Mouse (Mus musculus) ES-CJ7 (cell line): ENCODE measurements at regions not wholly inside any gene's neighbourhood (a gene's known extent, or its start where the extent isn't known, plus 50 kb on each side); places are given as distances from the start of the nearest gene placed in this dataset.

ENCODE experiments used
- DNase-seq: peaks from one replicate; pipeline ENCODE4 v3.0.0; 2011; ENCODE audit warnings: low read depth, low spot score

GRCm38 (mm10) chr9:111838069-111838820 lies 148.1 kb upstream of the Stac start:
- DNase-seq = no peak

GRCm38 (mm10) chr9:111822094-111822493 lies 131.9 kb upstream of the Stac start:
- DNase-seq = no peak

GRCm38 (mm10) chr9:111817461-111817860 lies 127.3 kb upstream of the Stac start:
- peak; percentile 47 for DNase-seq

DNA sequence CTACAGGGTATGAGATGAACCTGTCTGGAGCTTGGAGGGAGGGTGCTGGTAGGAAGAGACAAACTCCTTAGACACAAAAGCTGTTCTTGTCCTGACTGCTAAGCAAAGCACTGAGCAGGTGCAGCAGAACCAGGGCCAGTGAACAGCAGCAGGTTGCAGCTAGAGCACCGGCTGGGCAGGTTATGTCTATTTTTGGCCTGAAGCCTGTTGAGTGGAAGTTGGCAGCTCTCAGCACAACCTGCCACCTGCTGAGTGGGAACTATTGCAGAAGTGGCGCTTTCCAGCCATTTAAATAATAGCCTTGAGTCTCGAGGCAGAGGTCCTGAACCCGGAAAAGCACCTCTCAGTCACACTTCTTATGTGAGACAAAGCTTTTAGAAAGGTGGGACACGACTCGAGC lies 114.8 kb upstream of the Stac start:
- no peak for DNase-seq

- DNase-seq = no peak
Observed at GRCm38 (mm10) chr9:111801381-111801780, 111.2 kb upstream of the Stac start.

DNA sequence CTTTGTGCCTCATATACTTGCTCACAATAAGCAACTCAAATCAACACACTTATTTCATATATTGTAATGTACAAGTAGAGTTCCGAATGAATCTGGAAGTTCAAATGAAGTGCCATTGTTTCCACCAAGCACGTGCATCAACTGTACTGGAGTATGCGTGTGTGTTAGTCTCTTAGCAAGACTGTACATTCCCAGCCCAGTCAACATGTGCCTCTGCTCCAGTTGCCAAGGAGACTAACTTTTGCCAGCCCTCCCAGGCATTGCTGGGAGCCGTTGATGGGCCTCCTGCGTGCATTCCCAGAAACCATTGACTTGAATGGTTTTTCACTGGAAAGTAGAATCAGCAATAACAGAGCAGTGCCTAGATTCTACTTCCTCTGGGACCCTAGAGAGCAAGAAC lies 110.7 kb upstream of the Stac start:
- no peak for DNase-seq

DNA sequence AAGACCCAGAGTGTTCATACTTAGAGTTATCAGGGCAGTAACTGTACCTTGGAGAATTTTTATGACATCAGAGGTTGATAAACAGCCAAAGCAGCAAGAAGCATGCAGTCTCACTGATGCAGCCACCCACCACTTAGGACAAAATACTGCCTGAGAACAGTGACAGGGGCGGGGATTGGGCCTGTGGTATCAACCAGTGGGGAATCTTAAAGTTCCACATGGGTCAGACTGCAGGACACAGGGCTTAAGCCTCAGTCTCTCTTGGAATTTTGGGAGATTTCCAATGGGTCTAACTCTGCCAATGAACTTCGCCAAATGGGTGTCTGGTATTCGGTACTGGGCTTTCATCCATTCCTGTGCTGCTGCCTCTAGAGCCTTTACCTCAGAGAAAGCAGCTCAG lies 88.8 kb upstream of the Stac start:
- DNase-seq = no peak

- no peak for DNase-seq
Observed at GRCm38 (mm10) chr9:111777433-111778135, 87.4 kb upstream of the Stac start.

- DNase-seq = no peak
Observed at GRCm38 (mm10) chr9:111774229-111774628, 84.1 kb upstream of the Stac start.

DNA sequence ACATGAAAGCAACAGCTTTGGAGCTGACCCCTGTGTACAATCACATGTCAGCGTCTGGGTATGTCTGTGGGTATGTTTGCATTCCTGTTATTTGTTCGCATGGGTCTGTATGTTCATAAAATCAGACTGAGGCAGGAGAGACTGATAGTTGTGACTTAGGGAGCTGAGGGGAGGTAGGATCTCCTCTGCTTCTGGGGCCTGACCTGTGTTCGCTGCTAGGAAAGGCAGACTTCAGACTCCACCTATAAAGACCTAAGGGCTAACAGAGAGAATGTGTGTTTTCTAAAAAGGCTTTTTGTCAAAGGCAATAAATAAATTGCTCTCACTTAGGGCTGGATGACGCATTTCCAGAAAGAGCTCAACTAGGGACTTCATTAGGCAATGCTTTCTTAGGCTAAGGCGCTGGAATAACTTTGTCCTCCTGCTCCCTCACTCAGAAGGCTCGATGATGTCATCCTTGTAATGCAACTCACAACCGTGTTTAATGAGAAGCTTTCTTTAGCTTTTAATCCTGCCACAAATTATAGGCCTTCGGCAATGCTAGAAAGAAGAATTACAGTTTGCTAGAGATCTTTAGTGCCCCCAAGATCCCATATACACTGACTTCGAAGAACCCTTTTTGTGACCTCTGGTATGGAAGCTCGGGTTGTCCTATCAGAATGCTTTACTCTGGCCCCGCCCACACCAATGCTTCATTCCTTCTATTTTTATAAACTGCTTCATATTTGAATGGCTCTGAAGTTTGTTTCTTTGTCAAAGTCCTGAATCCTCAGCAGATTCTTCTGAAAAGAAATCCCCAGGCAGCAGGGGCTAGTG lies 72.7 kb upstream of the Stac start:
- DNase-seq = no peak

DNA sequence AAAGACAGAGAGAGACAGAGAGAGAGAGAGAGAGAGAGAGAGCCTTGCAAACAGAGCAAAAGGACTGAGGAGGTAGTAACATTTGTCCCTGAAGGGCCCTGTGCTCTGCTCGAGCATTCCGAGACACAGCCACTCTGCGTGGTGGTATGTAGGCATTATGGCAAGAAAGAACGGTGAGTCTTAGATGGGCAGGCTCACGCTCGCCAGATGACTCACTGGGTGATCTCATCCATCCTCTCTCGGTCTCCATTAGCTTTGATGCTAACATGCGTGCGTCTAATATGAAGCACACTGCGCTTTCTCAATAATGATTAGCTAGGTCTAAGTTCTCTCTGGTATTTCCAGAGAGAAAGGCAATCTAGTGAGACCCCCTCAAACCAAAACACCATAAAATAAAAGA lies 65.1 kb upstream of the Stac start:
- DNase-seq = no peak

DNA sequence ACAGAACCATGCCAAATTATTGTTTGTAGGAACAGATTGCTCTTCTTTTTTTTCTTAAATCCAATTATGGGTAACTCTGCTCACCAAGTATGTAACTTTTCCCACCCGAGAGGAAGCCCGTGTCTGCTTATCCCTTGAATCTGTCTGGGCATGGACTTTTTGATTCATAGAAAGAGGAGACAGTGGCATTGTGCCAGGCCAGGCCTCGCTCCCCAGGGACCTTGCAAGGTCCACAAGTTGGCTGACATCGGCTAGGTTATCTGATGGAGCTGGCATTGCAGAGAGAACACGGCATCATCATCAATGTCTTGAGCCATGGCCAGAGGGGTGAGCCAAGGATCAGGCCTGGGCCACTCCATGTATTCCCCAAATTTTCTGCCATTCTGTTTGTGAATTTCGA lies 56.0 kb upstream of the Stac start:
- DNase-seq = no peak

- DNase-seq = no peak
Observed at GRCm38 (mm10) chr9:111745206-111745605, 55.1 kb upstream of the Stac start.
